10 mouse cellular contexts compared by ENCODE assay signal in the genomic region with DNA sequence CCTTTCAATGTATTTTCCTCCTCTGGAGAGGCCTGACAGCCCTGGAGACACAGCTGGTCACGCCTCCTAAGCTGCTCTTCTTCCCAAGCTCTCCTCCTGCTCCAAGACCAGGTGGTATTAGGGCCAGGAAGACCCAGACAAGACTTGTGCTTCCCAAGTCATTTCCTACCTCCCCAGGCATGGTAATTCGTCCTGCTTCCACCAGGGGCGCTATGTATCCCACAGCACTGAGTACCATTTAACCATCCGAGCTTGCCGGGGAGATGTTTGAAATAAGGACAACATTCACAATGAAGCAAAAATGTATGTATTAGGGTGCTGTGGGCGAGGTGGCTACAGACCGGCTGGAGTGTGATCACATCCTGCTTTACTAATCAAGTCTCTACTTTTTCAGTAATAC.
DNase-seq lines count a peak whose midpoint lies in the region; ATAC-seq lines count a peak whose summit lies in the region.
"Had no signal": no experiment of that assay in that cellular context is flagged by ENCODE, and none has a peak within 500 bp of the region (broad histone marks: within the 10 kb centered on the region; RNA-seq: fewer than 3 reads in every experiment).

No protein-coding gene starts in this region.

- H3K36me3 ChIP-seq in heart, embryonic 12.5 days: no peaks in the 10 kb centered on the region
- H3K36me3 ChIP-seq: embryonic facial prominence, embryonic 13.5 days; limb, embryonic 13.5 days had no signal

- intact Hi-C loops in heart, postnatal 14 days (cut with DNase I): no loop called here

- DNase-seq in heart, postnatal 14 days: peak; percentile 5 to 21
- DNase-seq in forelimb bud, embryonic 11.5 days (ENCODE audit: low read depth, low spot score): peak; percentile 36
- DNase-seq in left cerebral cortex, adult 8-10 months (ENCODE audit: low spot score in 2 of 2): peak; percentile 7 to 11
- no peak for DNase-seq in urinary bladder, postnatal 4 days (ENCODE audit: low spot score in 2 of 2)

- ATAC-seq in heart, embryonic 12.5 days (ENCODE audit: insufficient number of reproducible peaks, low FRiP score): no peak
- peak; percentile 82 for ATAC-seq in CD4-positive, CD25-positive, alpha-beta regulatory T cell, adult 4 months
- peak; percentile 72 for ATAC-seq in activated CD4-positive, CD25-positive, alpha-beta regulatory T cell, adult 4 months
- ATAC-seq in neutrophil, adult 5-6 weeks (ENCODE audit: extremely low read depth, insufficient number of reproducible peaks, low FRiP score, poor library complexity, severe bottlenecking): 0 out of 2 replicates have a peak, but pooled peaks have one; percentile 39

- no peaks in the 10 kb centered on the region for H3K27me3 ChIP-seq in heart, embryonic 12.5 days (replicated peaks)
- H3K27me3 ChIP-seq: embryonic facial prominence, embryonic 13.5 days; limb, embryonic 13.5 days had no signal

- WGBS in heart, embryonic 12.5 days: 50% methylated on average over 7 of the region's 7 CpGs

- 0 out of 2 replicates have a peak, but pooled peaks cover 4% of the 10 kb centered on the region for H3K9me3 ChIP-seq in heart, embryonic 12.5 days (replicated peaks)
- H3K9me3 ChIP-seq: embryonic facial prominence, embryonic 13.5 days; limb, embryonic 13.5 days had no signal

- no peak overlapping the region for H3K27ac ChIP-seq in heart, embryonic 12.5 days (ENCODE audit: poor library complexity, severe bottlenecking)
- H3K27ac ChIP-seq: embryonic facial prominence, embryonic 13.5 days; limb, embryonic 13.5 days had no signal

- peaks cover 16% of the 10 kb centered on the region for H3K4me1 ChIP-seq in heart, embryonic 12.5 days (replicated peaks)
- H3K4me1 ChIP-seq: embryonic facial prominence, embryonic 13.5 days had no signal

- no peak overlapping the region for H3K9ac ChIP-seq in heart, embryonic 12.5 days
- H3K9ac ChIP-seq: embryonic facial prominence, embryonic 13.5 days; limb, embryonic 13.5 days had no signal

- H3K4me3 ChIP-seq in heart, embryonic 12.5 days: no peak overlapping the region
- H3K4me3 ChIP-seq: embryonic facial prominence, embryonic 13.5 days; limb, embryonic 13.5 days had no signal

- no peak overlapping the region for H3K4me2 ChIP-seq in heart, embryonic 12.5 days
- H3K4me2 ChIP-seq: embryonic facial prominence, embryonic 13.5 days; limb, embryonic 13.5 days had no signal

Comparison
In these comparisons a context has a peak if more than half of its experiments do, and no peak if none do; other contexts are left out.
1. DNase-seq: peak in heart, postnatal 14 days (2 of 2), forelimb bud, embryonic 11.5 days (single experiment) and left cerebral cortex, adult 8-10 months (2 of 2); none in urinary bladder, postnatal 4 days (0 of 2).